Mouse (Mus musculus): ENCODE data around the gene Trappc11. TPM values are rescaled to one million over a fixed set of nuclear protein-coding genes. Genes with fewer than 3 reads are reported as not detected.

The Trappc11 gene
- polyA plus RNA-seq, 1 experiment from 2014 or later = 35.2 TPM

DNA sequence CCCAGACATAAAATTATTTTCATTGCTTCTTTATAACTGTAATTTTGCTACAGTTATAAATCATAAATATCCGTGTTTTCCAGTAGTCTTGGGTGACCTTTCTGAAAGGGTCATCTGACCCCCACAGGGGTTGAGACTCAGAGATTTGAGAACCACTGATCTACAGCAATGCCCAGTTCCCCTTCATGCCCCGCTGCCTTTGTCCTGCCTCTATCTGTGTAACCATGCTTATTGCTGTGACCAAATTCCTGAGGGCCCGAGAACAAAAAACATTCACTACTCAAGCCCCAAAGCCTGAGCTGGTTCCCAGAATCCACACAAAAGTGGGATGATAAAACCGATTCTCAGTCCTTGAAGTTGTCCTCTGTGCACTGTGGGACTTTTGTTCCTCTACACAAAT lies 5.1 kb upstream of the Trappc11 start:
- H3K4me1 ChIP-seq = peaks cover 8% of the 10 kb centered on the region; the same call in 1 of the 2 replicates

DNA sequence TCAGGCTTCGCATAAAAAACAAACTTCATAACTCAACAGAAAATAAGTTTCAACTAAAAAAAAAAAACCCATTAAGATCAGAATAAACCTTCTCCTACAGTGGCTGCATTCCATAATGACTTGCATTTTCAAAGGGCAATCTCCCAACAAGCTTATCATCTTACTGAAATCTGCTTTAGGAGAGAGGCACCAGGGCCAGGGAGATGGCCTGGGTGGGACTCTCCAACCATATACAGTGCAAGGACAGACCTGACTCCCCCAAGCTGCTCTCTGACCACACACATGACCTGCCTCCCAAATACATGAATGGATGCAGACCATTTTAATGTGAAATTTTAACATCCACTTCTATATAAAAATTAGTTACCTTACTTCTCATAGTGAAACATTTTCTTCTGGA lies 5.2 kb downstream of the Trappc11 start:
- H3K9me3 ChIP-seq (replicated peaks) = no peaks in the 10 kb centered on the region
- peaks cover 56% of the 10 kb centered on the region for H3K36me3 ChIP-seq
- DNase-seq (ENCODE audit: low spot score) = no peak
- no peak overlapping the region for H3K27ac ChIP-seq
- H3K4me3 ChIP-seq = no peak overlapping the region
- H3K27me3 ChIP-seq (ENCODE audit: low read depth, poor library complexity, severe bottlenecking) = no peaks in the 10 kb centered on the region
- H3K4me1 ChIP-seq = peaks cover 12% of the 10 kb centered on the region
- 85% methylated on average over 1 of the region's 1 CpGs for WGBS

More for the DNA sequence above, 5.1 kb upstream of the Trappc11 start:
- Histone ChIP-seq H3K27ac (no peak overlapping the region), H3K36me3 (peaks cover 48% of the 10 kb centered on the region), H3K9me3 (replicated peaks) (no peaks in the 10 kb centered on the region), H3K4me3 (no peak overlapping the region), H3K27me3 (ENCODE audit: low read depth, poor library complexity, severe bottlenecking) (no peaks in the 10 kb centered on the region)
- WGBS = 93% methylated on average over 4 of the region's 4 CpGs
- no peak for DNase-seq (ENCODE audit: low spot score)

DNA sequence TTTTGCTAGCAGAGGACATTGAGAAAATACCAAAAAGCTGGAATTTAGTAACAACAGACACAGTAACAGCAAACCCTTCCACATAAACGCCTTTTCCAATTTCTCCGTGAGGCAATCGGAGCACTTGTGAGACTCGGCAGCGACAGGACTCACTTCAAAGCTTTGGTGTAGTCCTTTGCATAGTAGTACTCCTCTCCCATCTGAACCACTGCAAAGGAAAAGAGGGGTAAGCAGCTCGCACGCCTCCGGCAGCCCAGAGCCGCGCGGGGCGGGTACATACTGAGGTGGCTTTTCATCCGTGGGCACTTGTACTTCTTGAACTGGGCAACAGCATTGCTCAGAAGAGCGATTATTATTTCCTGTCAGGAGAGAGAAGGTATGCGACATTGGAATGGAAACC lies 19.7 kb downstream of the Trappc11 start:
- Histone ChIP-seq H3K36me3 (peaks cover 80% of the 10 kb centered on the region), H3K27me3 (ENCODE audit: low read depth, poor library complexity, severe bottlenecking) (no peaks in the 10 kb centered on the region), H3K9me3 (replicated peaks) (no peaks in the 10 kb centered on the region), H3K4me1 (no peaks in the 10 kb centered on the region), H3K27ac (no peak overlapping the region), H3K4me3 (no peak overlapping the region)
- 94% methylated on average over 15 of the region's 15 CpGs for WGBS
- no peak for DNase-seq (ENCODE audit: low spot score)

DNA sequence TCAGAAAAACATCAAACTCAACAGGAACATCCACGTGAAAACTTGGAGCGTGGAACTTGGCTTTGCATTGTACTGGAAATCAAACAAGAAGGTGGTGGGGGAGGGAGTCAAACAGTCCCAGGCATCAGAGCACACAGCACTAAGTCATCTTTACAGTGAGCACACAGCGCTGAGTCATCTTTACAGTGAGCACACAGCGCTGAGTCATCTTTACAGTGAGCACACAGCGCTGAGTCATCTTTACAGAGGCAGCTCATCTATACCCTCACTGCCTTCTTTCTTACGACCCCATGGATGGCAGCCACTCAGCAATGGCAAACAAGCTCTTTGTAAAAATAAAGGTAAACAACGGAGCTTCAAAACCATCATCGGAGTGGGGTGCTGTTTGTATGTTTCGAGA lies 22.3 kb downstream of the Trappc11 start:
- WGBS = 95% methylated on average over 9 of the region's 9 CpGs
- Histone ChIP-seq H3K9me3 (replicated peaks) (no peaks in the 10 kb centered on the region), H3K27me3 (ENCODE audit: low read depth, poor library complexity, severe bottlenecking) (no peaks in the 10 kb centered on the region), H3K36me3 (peaks cover 81% of the 10 kb centered on the region), H3K4me3 (no peak overlapping the region), H3K4me1 (no peaks in the 10 kb centered on the region), H3K27ac (no peak overlapping the region)
- no peak for DNase-seq (ENCODE audit: low spot score)

DNA sequence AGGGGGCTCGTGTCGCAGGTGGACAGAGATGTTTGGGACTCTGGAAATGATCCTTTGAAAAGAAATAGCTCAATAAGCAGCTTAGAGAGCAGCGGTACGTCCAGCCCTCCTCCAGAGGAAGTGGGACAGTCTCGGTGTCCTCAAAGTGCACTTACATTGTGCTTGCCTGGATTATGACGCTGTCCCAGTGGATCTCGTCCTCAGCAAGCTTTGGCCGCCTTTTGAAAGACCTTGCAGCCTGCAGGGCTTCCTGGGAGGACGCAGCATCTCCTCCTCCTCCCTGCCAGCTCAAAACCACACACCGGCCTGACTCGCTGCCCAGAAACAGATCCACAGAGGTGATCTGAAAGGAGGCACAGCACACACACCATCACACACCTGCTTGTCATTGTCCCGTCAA lies 27.8 kb downstream of the Trappc11 start:
- no peaks in the 10 kb centered on the region for H3K4me1 ChIP-seq
- H3K27me3 ChIP-seq (ENCODE audit: low read depth, poor library complexity, severe bottlenecking) = no peaks in the 10 kb centered on the region
- H3K9me3 ChIP-seq (replicated peaks) = no peaks in the 10 kb centered on the region
- WGBS = 94% methylated on average over 12 of the region's 12 CpGs
- H3K27ac ChIP-seq = no peak overlapping the region
- DNase-seq (ENCODE audit: low spot score) = no peak
- H3K4me3 ChIP-seq = no peak overlapping the region
- peaks cover 88% of the 10 kb centered on the region for H3K36me3 ChIP-seq

DNA sequence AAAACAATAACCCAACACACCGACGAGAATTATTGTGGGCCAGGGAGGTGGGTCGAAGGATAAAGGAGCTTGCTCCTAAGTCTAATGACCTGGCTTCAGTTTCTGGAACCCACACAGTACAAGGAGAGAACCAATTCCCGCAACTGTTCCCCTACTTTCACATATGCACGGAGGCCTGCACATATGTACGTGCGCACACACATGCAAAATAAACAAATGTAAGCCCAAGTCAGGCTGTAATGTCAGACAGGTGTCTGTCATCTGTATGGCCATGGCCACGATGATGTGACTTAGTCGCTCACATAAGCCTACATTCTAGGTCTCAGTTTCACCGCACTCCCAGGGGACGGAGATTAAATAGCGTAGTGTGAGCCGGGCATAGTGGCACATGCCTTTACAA lies 30.7 kb downstream of the Trappc11 start:
- H3K9me3 ChIP-seq (replicated peaks) = no peaks in the 10 kb centered on the region
- no peak overlapping the region for H3K4me3 ChIP-seq
- WGBS = 97% methylated on average over 13 of the region's 13 CpGs
- peaks cover 86% of the 10 kb centered on the region for H3K36me3 ChIP-seq
- DNase-seq (ENCODE audit: low spot score) = no peak
- H3K27me3 ChIP-seq (ENCODE audit: low read depth, poor library complexity, severe bottlenecking) = no peaks in the 10 kb centered on the region
- H3K27ac ChIP-seq = no peak overlapping the region
- H3K4me1 ChIP-seq = no peaks in the 10 kb centered on the region

DNA sequence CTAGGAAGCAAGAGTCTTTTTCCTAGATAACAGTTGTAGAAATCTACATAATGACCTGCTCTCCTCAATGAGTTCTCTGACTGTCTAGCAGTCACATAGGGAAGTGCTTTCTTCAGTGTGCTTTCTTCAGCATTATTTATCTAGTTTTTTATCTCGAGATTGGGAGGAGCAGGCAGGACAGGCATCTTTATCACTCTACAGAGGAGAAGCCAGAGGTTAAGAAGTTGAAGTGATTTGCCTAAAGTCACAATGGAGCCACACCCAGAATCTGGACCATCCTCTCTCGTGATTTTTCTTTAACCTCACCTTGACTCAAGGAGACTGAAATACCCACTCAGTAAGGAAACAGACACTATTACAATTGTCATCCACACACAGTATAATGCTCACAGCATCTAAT lies 31.3 kb downstream of the Trappc11 start:
- Histone ChIP-seq H3K27ac (no peak overlapping the region), H3K9me3 (replicated peaks) (no peaks in the 10 kb centered on the region), H3K36me3 (peaks cover 90% of the 10 kb centered on the region), H3K4me1 (no peaks in the 10 kb centered on the region), H3K4me3 (no peak overlapping the region), H3K27me3 (ENCODE audit: low read depth, poor library complexity, severe bottlenecking) (no peaks in the 10 kb centered on the region)
- no peak for DNase-seq (ENCODE audit: low spot score)
- 86% methylated on average over 2 of the region's 2 CpGs for WGBS

DNA sequence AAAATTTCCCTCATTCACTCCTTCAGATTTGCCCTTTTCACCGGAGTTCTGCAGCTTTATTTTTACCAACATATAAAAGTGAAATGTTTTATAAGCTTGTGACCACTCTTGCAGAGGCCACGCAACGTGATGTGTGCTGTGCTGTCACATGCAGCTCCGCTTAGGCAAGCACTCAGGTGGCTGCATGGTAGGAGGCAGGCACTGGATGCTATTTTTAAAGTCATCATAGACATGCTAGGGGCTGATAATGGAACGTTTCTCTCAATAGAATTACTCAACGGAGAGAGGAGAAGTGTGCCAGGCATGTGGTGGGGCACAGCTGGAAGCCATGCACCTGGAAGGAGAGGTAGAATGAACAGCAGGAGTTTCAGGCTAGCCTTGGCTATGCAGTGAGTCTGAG lies 37.8 kb downstream of the Trappc11 start:
- H3K4me1 ChIP-seq = no peaks in the 10 kb centered on the region
- no peak overlapping the region for H3K4me3 ChIP-seq
- WGBS = 91% methylated on average over 6 of the region's 6 CpGs
- peaks cover 92% of the 10 kb centered on the region for H3K36me3 ChIP-seq
- no peak for DNase-seq (ENCODE audit: low spot score)
- no peaks in the 10 kb centered on the region for H3K27me3 ChIP-seq (ENCODE audit: low read depth, poor library complexity, severe bottlenecking)
- H3K27ac ChIP-seq = no peak overlapping the region
- no peaks in the 10 kb centered on the region for H3K9me3 ChIP-seq (replicated peaks)

DNA sequence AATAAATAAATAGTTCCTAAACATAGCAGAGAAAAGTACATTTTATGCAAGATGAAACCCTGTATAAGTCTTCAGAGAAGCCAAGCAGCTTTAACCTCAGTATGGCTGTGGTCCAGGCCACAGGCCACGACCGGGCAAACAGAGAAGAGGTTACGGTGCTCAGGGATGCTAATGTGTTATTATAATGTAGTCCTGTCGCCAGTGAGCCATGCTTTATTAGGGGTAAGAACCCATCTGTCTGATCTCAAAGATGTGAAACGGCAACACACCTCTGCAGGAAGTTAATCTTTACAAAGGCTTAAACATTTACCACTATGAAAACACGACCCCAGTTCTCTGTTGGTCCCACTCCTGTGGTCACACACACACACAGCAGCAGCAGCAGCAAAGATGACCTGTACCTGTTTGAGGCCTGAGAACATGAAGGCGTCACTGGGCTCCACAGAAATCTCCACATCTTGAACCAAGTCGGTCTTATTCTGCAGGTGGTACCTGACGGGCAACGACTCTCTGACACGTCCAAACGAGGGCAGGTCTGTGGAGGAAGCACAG lies 38.6 kb downstream of the Trappc11 start:
- H3K27ac ChIP-seq = no peak overlapping the region
- H3K9me3 ChIP-seq (replicated peaks) = no peaks in the 10 kb centered on the region
- no peaks in the 10 kb centered on the region for H3K4me1 ChIP-seq
- H3K27me3 ChIP-seq (ENCODE audit: low read depth, poor library complexity, severe bottlenecking) = no peaks in the 10 kb centered on the region
- H3K36me3 ChIP-seq = peaks cover 92% of the 10 kb centered on the region
- H3K4me3 ChIP-seq = no peak overlapping the region
- no peak for DNase-seq (ENCODE audit: low spot score)
- WGBS = 93% methylated on average over 12 of the region's 12 CpGs

DNA sequence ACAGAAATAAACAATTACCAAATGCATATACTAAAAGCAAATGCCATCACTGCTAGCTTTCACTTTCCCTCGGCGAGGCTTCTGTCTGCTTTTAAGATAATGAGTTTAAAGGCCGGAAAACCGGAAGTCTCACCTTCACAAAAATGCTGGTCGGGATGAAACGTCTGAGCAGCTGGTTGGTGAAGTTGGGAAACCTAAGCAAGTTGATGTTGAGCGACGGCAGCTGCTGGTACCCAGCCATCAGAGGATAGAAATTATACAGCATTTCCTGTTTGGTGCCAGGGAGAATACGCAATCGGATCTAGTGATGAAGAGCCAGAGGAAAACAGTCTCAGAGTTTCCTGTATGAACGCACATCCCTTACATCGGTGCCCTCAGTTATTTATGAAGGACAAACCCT lies 40.2 kb downstream of the Trappc11 start:
- WGBS = 95% methylated on average over 12 of the region's 12 CpGs

DNA sequence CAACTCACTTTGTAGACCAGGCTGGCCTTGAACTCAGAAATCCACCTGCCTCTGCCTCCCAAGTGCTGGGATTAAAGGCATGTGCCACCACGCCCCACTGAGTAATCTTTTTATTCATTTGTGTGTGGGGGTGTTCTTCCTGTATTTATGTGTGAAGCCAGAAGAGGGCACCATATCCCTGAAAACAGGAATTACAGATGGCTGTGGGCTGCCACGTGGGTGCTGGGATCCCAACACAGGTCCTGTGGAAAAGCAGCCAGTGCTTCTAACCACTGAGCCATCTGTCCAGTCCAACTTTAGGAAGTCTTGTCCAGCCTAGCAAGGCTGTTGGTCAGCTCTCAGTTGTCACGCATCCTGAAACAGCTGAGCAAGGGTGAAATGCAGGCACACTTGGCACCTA lies 46.0 kb downstream of the Trappc11 start:
- H3K4me1 ChIP-seq = no peaks in the 10 kb centered on the region
- H3K27ac ChIP-seq = no peak overlapping the region
- no peaks in the 10 kb centered on the region for H3K9me3 ChIP-seq (replicated peaks)
- no peaks in the 10 kb centered on the region for H3K27me3 ChIP-seq (ENCODE audit: low read depth, poor library complexity, severe bottlenecking)
- H3K4me3 ChIP-seq = no peak overlapping the region
- H3K36me3 ChIP-seq = peaks cover 48% of the 10 kb centered on the region
- no peak for DNase-seq (ENCODE audit: low spot score)
- 92% methylated on average over 3 of the region's 3 CpGs for WGBS

More for the DNA sequence above, 40.2 kb downstream of the Trappc11 start:
- Histone ChIP-seq H3K36me3 (peaks cover 93% of the 10 kb centered on the region), H3K4me1 (no peaks in the 10 kb centered on the region), H3K4me3 (no peak overlapping the region), H3K27me3 (ENCODE audit: low read depth, poor library complexity, severe bottlenecking) (no peaks in the 10 kb centered on the region), H3K9me3 (replicated peaks) (no peaks in the 10 kb centered on the region), H3K27ac (no peak overlapping the region)
- DNase-seq (ENCODE audit: low spot score) = no peak

DNA sequence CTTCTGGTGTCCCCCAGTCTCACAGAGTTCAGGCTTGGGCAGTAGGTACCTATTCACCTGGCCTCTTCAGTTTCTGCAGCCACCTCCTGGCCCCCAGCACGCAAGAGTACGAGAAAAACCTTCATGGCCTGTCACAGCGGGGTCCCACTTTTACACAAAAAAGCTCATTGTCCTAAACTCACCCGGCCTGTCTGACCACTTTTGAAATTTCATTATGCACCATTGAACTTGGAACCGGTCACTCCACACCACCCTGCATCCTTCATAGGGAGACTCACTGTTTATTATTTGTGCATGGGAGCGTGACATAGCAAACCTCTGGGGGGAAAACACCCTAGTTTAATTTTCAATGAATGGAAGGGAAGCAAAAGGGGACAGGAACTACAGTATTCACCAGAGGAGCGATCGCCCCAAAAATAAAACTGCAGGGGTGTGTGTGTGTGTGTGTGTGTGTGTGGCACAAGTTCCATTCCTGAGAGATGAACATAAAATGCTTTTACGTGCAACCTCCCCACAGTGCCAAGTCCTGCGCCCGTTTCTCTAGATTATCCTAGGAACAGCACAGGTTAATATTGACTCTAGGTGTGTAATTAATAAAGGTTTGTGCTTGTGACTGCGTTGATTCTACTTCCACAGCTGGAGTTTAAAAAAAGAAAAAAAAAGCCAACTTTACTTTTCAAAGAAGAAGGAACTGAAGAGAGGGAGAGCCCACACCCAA lies 50.8 kb downstream of the Trappc11 start:
- no peaks in the 10 kb centered on the region for H3K4me1 ChIP-seq
- no peak for DNase-seq (ENCODE audit: low spot score)
- 83% methylated on average over 12 of the region's 12 CpGs for WGBS
- no peaks in the 10 kb centered on the region for H3K9me3 ChIP-seq (replicated peaks)
- no peak overlapping the region for H3K27ac ChIP-seq
- no peaks in the 10 kb centered on the region for H3K27me3 ChIP-seq (ENCODE audit: low read depth, poor library complexity, severe bottlenecking)
- H3K36me3 ChIP-seq = peaks cover 5% of the 10 kb centered on the region
- H3K4me3 ChIP-seq = no peak overlapping the region

DNA sequence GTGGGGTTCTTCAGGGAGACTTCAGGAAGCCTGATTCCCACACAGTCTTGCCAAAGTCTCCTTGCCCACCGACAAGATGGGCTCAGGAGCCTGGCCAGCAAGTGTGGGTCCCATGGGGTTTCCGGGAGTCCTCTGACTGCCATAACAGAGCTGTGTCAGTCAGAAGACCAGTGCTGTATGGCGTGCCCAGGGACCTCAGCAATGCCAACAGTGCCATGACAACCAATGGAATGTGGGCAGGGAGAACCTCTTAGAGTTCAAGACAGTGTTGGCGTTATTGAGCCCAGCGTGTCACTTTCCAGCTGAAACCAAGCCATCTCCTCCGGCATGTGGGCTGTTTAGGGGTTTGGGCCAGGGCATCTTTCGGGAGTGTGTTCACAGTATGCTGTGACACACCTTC lies 53.2 kb downstream of the Trappc11 start:
- Histone ChIP-seq H3K27me3 (ENCODE audit: low read depth, poor library complexity, severe bottlenecking) (no peaks in the 10 kb centered on the region), H3K9me3 (replicated peaks) (no peaks in the 10 kb centered on the region), H3K36me3 (no peaks in the 10 kb centered on the region), H3K4me3 (no peak overlapping the region), H3K27ac (no peak overlapping the region), H3K4me1 (no peaks in the 10 kb centered on the region)
- no peak for DNase-seq (ENCODE audit: low spot score)
- WGBS = 98% methylated on average over 7 of the region's 7 CpGs

DNA sequence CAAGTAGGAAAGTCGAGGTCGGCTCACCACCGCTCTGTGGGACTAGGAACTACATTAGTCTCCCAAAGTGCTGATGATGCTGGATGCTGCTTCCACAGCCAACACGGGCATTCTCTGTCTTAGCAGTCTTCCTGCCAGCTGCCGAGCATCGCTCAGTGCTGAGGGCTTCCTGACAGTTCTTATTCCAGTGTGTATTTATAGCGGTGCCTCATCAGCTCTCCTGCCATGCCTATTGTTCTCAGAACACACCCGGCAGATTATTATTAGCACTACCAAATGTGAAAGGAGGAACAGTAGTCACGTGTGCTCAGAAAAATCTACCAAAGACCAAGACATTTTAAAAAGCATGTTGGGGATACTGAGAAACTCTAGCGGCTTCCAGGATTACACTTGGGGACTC lies 71.6 kb downstream of the Trappc11 start:
- Histone ChIP-seq H3K4me3 (no peak overlapping the region), H3K9me3 (replicated peaks) (peaks cover 4% of the 10 kb centered on the region), H3K27me3 (ENCODE audit: low read depth, poor library complexity, severe bottlenecking) (no peaks in the 10 kb centered on the region), H3K4me1 (no peaks in the 10 kb centered on the region), H3K36me3 (no peaks in the 10 kb centered on the region), H3K27ac (no peak overlapping the region)
- WGBS = 89% methylated on average over 10 of the region's 10 CpGs
- no peak for DNase-seq (ENCODE audit: low spot score)

Data from limb, embryonic 10.5 days (tissue).